In genomic region chr9:44125546-44126428, GRCm38 (mm10) we compare ENCODE assay signal across 8 mouse cellular contexts. TPM values are rescaled to one million over a fixed set of nuclear protein-coding genes. Genes with fewer than 3 reads are reported as not detected.
A peak's percentile ranks its signal among the peaks of the same experiment; 100 is the strongest.
DNase-seq lines count a peak whose midpoint lies in the region; ATAC-seq lines count a peak whose summit lies in the region.

No protein-coding gene starts in this region.

- no peak for ATAC-seq in heart, embryonic 13.5 days (ENCODE audit: extremely low read depth, insufficient number of reproducible peaks, low FRiP score, low TSS enrichment)
- ATAC-seq in liver, embryonic 13.5 days (ENCODE audit: low read depth), result no peak
- no peak for ATAC-seq in neural tube, embryonic 12.5 days (ENCODE audit: low FRiP score, low read depth)

- H3K36me3 ChIP-seq in heart, embryonic 13.5 days, result no peaks in the 10 kb centered on the region
- no peaks in the 10 kb centered on the region for H3K36me3 ChIP-seq in liver, embryonic 13.5 days
- no peaks in the 10 kb centered on the region for H3K36me3 ChIP-seq in neural tube, embryonic 12.5 days

- WGBS in heart, embryonic 13.5 days, result 32% methylated on average over 18 of the region's 18 CpGs
- 30% methylated on average over 18 of the region's 18 CpGs for WGBS in liver, embryonic 13.5 days (ENCODE audit: insufficient replicate concordance)
- 37% methylated on average over 18 of the region's 18 CpGs for WGBS in neural tube, embryonic 12.5 days

- H3K4me3 ChIP-seq in heart, embryonic 13.5 days, result peak overlapping the region; percentile 8; the same call in 1 of the 2 replicates
- no peak overlapping the region for H3K4me3 ChIP-seq in liver, embryonic 13.5 days (replicated peaks)
- no peak overlapping the region for H3K4me3 ChIP-seq in neural tube, embryonic 12.5 days

- no peaks in the 10 kb centered on the region for H3K9me3 ChIP-seq in heart, embryonic 13.5 days
- no peaks in the 10 kb centered on the region for H3K9me3 ChIP-seq in liver, embryonic 13.5 days (replicated peaks)
- no peaks in the 10 kb centered on the region for H3K9me3 ChIP-seq in neural tube, embryonic 12.5 days

- no peaks in the 10 kb centered on the region for H3K27me3 ChIP-seq in heart, embryonic 13.5 days (replicated peaks)
- peaks cover 31% of the 10 kb centered on the region for H3K27me3 ChIP-seq in liver, embryonic 13.5 days
- H3K27me3 ChIP-seq in neural tube, embryonic 12.5 days (replicated peaks), result peaks cover 2% of the 10 kb centered on the region; the same call in 1 of the 2 replicates

- peak overlapping the region; percentile 36 for H3K27ac ChIP-seq in heart, embryonic 13.5 days (replicated peaks)
- H3K27ac ChIP-seq in liver, embryonic 13.5 days, result no peak overlapping the region
- H3K27ac ChIP-seq in neural tube, embryonic 12.5 days, result no peak overlapping the region

- peak overlapping the region; percentile 62 for H3K9ac ChIP-seq in heart, embryonic 13.5 days
- H3K9ac ChIP-seq in liver, embryonic 13.5 days, result no peak overlapping the region
- no peak overlapping the region for H3K9ac ChIP-seq in neural tube, embryonic 12.5 days

- H3K4me1 ChIP-seq in heart, embryonic 13.5 days, result peaks cover 38% of the 10 kb centered on the region
- H3K4me1 ChIP-seq in liver, embryonic 13.5 days (replicated peaks), result peaks cover 21% of the 10 kb centered on the region
- peaks cover 19% of the 10 kb centered on the region for H3K4me1 ChIP-seq in neural tube, embryonic 12.5 days

- peak overlapping the region; percentile 57 for H3K4me2 ChIP-seq in heart, embryonic 13.5 days
- peak overlapping the region; percentile 43 for H3K4me2 ChIP-seq in liver, embryonic 13.5 days
- peak overlapping the region; percentile 27; the same call in 1 of the 2 replicates for H3K4me2 ChIP-seq in neural tube, embryonic 12.5 days (replicated peaks)

- peak; percentile 84 for DNase-seq in ES-CJ7 (ENCODE audit: low read depth, low spot score)
- peak; percentile 61 for DNase-seq in c-Kit-negative CD71-positive TER-119-positive erythroid progenitor cells, embryonic 14.5 days (ENCODE audit: low read depth, low spot score)
- peak; percentile 67 for DNase-seq in fibroblast of lung, adult 2 months (ENCODE audit: low read depth)
- peak; percentile 93 for DNase-seq in kidney, postnatal 14 days
- DNase-seq in liver, embryonic 13.5 days, result no peak
- peak; percentile 57 to 70 for DNase-seq in thymus, adult 18-20 months

RNA-seq across cellular contexts. Expression of gene Mcam, which starts 8.5 kb away (rescaled TPM):
- polyA plus RNA-seq in heart, embryonic 13.5 days (2015; fragmentation: Nextera tagmentation; extraction: Ambion mirVana), result 112 and 127 TPM in 2 replicates
- polyA plus RNA-seq in liver, embryonic 13.5 days (2015; fragmentation: Nextera tagmentation; extraction: Ambion mirVana), result 3.7 and 4.0 TPM in 2 replicates
- polyA plus RNA-seq in neural tube, embryonic 12.5 days (2016; fragmentation: Nextera tagmentation; extraction: Ambion mirVana), result 19.2 and 19.4 TPM in 2 replicates

RNA-seq across cellular contexts. Expression of gene Rnf26, which starts 12.5 kb away (rescaled TPM):
- polyA plus RNA-seq in heart, embryonic 13.5 days (2015; fragmentation: Nextera tagmentation; extraction: Ambion mirVana), result 38.5 and 39.3 TPM in 2 replicates
- 36.9 and 38.7 TPM in 2 replicates for polyA plus RNA-seq in liver, embryonic 13.5 days (2015; fragmentation: Nextera tagmentation; extraction: Ambion mirVana)
- 57.4 and 59.2 TPM in 2 replicates for polyA plus RNA-seq in neural tube, embryonic 12.5 days (2016; fragmentation: Nextera tagmentation; extraction: Ambion mirVana)

RNA-seq across cellular contexts. Expression of gene Gm49380, which starts 12.5 kb away (rescaled TPM):
- polyA plus RNA-seq in heart, embryonic 13.5 days (2015; fragmentation: Nextera tagmentation; extraction: Ambion mirVana), result not detected in 2 replicates
- polyA plus RNA-seq in liver, embryonic 13.5 days (2015; fragmentation: Nextera tagmentation; extraction: Ambion mirVana), result 0.05 TPM in 1 of 2 replicates, not detected in the other
- 0.18 and 0.51 TPM in 2 replicates for polyA plus RNA-seq in neural tube, embryonic 12.5 days (2016; fragmentation: Nextera tagmentation; extraction: Ambion mirVana)

RNA-seq across cellular contexts. Expression of gene C1qtnf5, which starts 18.7 kb away (rescaled TPM):
- polyA plus RNA-seq in heart, embryonic 13.5 days (2015; fragmentation: Nextera tagmentation; extraction: Ambion mirVana), result 1.1 and 2.1 TPM in 2 replicates
- polyA plus RNA-seq in liver, embryonic 13.5 days (2015; fragmentation: Nextera tagmentation; extraction: Ambion mirVana), result 0.17 and 0.20 TPM in 2 replicates
- polyA plus RNA-seq in neural tube, embryonic 12.5 days (2016; fragmentation: Nextera tagmentation; extraction: Ambion mirVana), result 0.43 and 0.74 TPM in 2 replicates

RNA-seq across cellular contexts. Expression of gene Mfrp, which starts 24.3 kb away (rescaled TPM):
- polyA plus RNA-seq in heart, embryonic 13.5 days (2015; fragmentation: Nextera tagmentation; extraction: Ambion mirVana), result not detected in 2 replicates
- polyA plus RNA-seq in liver, embryonic 13.5 days (2015; fragmentation: Nextera tagmentation; extraction: Ambion mirVana), result not detected in 2 replicates
- polyA plus RNA-seq in neural tube, embryonic 12.5 days (2016; fragmentation: Nextera tagmentation; extraction: Ambion mirVana), result 0.18 TPM in 1 of 2 replicates, not detected in the other
